Mouse (Mus musculus): Measurements from ENCODE around the gene Ankrd33. TPM values are rescaled to one million over a fixed set of nuclear protein-coding genes. Genes with fewer than 3 reads are reported as not detected.

The Ankrd33 gene
- total and polyA plus RNA-seq, 3 experiments: not detected

DNA sequence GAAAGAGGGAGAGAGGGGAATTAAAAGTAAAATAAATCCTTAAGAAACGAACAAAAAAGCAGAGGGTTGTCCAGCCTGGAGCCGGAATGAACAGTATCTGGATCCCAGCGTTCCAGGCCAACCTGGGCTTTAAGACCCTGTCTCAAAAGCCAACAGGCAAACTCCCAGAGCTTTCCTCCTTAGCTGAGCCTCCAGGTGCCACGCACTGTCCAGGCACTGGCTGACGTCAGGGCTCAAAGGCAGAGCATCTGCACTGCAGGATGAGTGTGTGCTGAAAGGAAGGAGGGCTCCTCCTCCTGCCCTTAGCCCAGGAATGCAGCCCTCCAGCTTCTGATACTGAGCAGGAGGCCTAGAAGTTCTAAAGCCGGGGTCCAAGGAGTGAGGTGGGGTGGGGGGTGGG lies 21.6 kb upstream of the Ankrd33 start:
- Histone ChIP-seq H3K36me3 (ENCODE audit: control insufficient read depth in 1 of 2, insufficient read depth in 2 of 2, low read length in 2 of 2) (no peaks in the 10 kb centered on the region), H3K4me3 (ENCODE audit: control insufficient read depth in 1 of 2, insufficient read depth in 1 of 2, low read depth in 2 of 2, low read length in 2 of 2) (no peak overlapping the region), H3K9ac (ENCODE audit: control insufficient read depth, low read depth, low read length, poor library complexity, severe bottlenecking) (no peak overlapping the region), H3K4me1 (ENCODE audit: control insufficient read depth in 1 of 2, insufficient read depth in 2 of 2, low read length in 2 of 2) (no peaks in the 10 kb centered on the region), H3K79me2 (ENCODE audit: control insufficient read depth, insufficient read depth, low read length, poor library complexity) (no peaks in the 10 kb centered on the region), H3K27me3 (ENCODE audit: control insufficient read depth in 1 of 2, insufficient read depth in 2 of 2, low read length in 2 of 2) (peaks cover 0 to 6% of the 10 kb centered on the region in 2 experiments; a peak in 2 of 4 replicates), H3K27ac (ENCODE audit: control insufficient read depth, low read depth, low read length) (no peak overlapping the region), H3K9me3 (replicated peaks; ENCODE audit: insufficient read depth, low read length) (no peaks in the 10 kb centered on the region)
- TF ChIP-seq POLR2AphosphoS5 (IDR thresholded peaks at IDR 0.05; ENCODE audit: borderline replicate concordance, low read depth, low read length) (no peak), HCFC1 (IDR thresholded peaks at IDR 0.05; ENCODE audit: low read depth, low read length) (no peak), MXI1 (IDR thresholded peaks at IDR 0.05; ENCODE audit: low read depth, low read length) (no peak), RCOR1 (IDR thresholded peaks at IDR 0.05; ENCODE audit: low read depth, low read length) (no peak), SIN3A (IDR thresholded peaks at IDR 0.05; ENCODE audit: low read length) (no peak), MYB (IDR thresholded peaks at IDR 0.05; ENCODE audit: low read depth, low read length) (no peak), MAZ (IDR thresholded peaks at IDR 0.05; ENCODE audit: low read depth, low read length) (no peak), NELFE (IDR thresholded peaks at IDR 0.05; ENCODE audit: low read depth, low read length) (no peak), MYC (IDR thresholded peaks at IDR 0.05; ENCODE audit: low read depth, low read length) (no peak), SMC3 (IDR thresholded peaks at IDR 0.05; ENCODE audit: low read depth, low read length) (no peak), USF2 (IDR thresholded peaks at IDR 0.05; ENCODE audit: borderline replicate concordance in 1 of 2, insufficient read depth in 1 of 2, low read depth in 1 of 2, low read length in 2 of 2) (no peak), ETS1 (IDR thresholded peaks at IDR 0.05; ENCODE audit: low read depth, low read length) (no peak)
- no peak for DNase-seq (ENCODE audit: low read depth, low spot score)

DNA sequence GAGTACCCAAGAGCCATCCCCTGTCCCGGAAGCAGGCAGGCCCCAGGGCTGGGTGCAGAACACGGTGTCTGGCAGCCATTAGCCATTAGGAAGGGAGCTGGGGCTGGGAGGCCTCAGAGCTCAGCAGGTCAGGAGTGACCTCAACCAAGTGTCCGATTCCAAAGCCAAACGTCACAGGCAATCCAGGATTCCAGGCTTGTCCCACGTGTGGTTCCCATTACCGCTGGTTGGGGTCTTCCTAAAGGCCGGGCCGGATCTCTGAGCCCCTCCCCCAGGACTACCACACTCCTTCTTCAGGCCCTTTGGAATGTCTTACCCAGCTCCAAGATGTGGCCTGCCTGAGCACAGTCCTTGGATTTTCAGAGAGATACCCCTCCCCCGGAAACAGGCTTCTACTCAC lies 20.6 kb upstream of the Ankrd33 start:
- no peaks in the 10 kb centered on the region for H3K36me3 ChIP-seq (ENCODE audit: control insufficient read depth in 1 of 2, insufficient read depth in 2 of 2, low read length in 2 of 2)
- H3K9ac ChIP-seq (ENCODE audit: control insufficient read depth, low read depth, low read length, poor library complexity, severe bottlenecking): no peak overlapping the region
- no peak overlapping the region for H3K4me3 ChIP-seq (ENCODE audit: control insufficient read depth in 1 of 2, insufficient read depth in 1 of 2, low read depth in 2 of 2, low read length in 2 of 2)
- no peak for TF ChIP-seq ZMIZ1 (IDR thresholded peaks at IDR 0.05; ENCODE audit: low read depth, low read length)
- TF ChIP-seq NRF1 (IDR thresholded peaks at IDR 0.05; ENCODE audit: insufficient read depth, low read depth, low read length, poor library complexity, severe bottlenecking): no peak
- TF ChIP-seq MYC (IDR thresholded peaks at IDR 0.05; ENCODE audit: low read depth, low read length): no peak
- TF ChIP-seq SIN3A (IDR thresholded peaks at IDR 0.05; ENCODE audit: low read length): no peak
- TF ChIP-seq UBTF (IDR thresholded peaks at IDR 0.05; ENCODE audit: borderline replicate concordance, insufficient read depth, low read depth, low read length): no peak
- TF ChIP-seq MAX (IDR thresholded peaks at IDR 0.05; ENCODE audit: low read length): no peak
- no peak for TF ChIP-seq JUND (IDR thresholded peaks at IDR 0.05; ENCODE audit: low read depth, low read length)
- no peak for TF ChIP-seq RCOR1 (IDR thresholded peaks at IDR 0.05; ENCODE audit: low read depth, low read length)
- TF ChIP-seq ZKSCAN1 (IDR thresholded peaks at IDR 0.05; ENCODE audit: low read depth, low read length): no peak
- TF ChIP-seq TAL1 (IDR thresholded peaks at IDR 0.05; ENCODE audit: low read length): no peak
- no peak for TF ChIP-seq ZC3H11A (IDR thresholded peaks at IDR 0.05; ENCODE audit: low read depth, low read length)
- TF ChIP-seq NELFE (IDR thresholded peaks at IDR 0.05; ENCODE audit: low read depth, low read length): no peak
- H3K9me3 ChIP-seq (replicated peaks; ENCODE audit: insufficient read depth, low read length): no peaks in the 10 kb centered on the region
- H3K27me3 ChIP-seq (ENCODE audit: control insufficient read depth in 1 of 2, insufficient read depth in 2 of 2, low read length in 2 of 2): peaks cover 0 to 7% of the 10 kb centered on the region in 2 experiments; a peak in 3 of 4 replicates
- no peak overlapping the region for H3K27ac ChIP-seq (ENCODE audit: control insufficient read depth, low read depth, low read length)
- H3K79me2 ChIP-seq (ENCODE audit: control insufficient read depth, insufficient read depth, low read length, poor library complexity): no peaks in the 10 kb centered on the region
- no peak for DNase-seq (ENCODE audit: low read depth, low spot score)
- no peaks in the 10 kb centered on the region for H3K4me1 ChIP-seq (ENCODE audit: control insufficient read depth in 1 of 2, insufficient read depth in 2 of 2, low read length in 2 of 2)
